28 mouse cellular contexts compared by ENCODE assay signal in genomic region chr11:20872444-20872843, GRCm38 (mm10). TPM values are rescaled to one million over a fixed set of nuclear protein-coding genes. Genes with fewer than 3 reads are reported as not detected.
DNase-seq lines count a peak whose midpoint lies in the region; ATAC-seq and TF ChIP-seq lines count a peak whose summit lies in the region.
"Had no signal": no experiment of that assay in that cellular context is flagged by ENCODE, and none has a peak within 500 bp of the region (broad histone marks: within the 10 kb centered on the region; RNA-seq: fewer than 3 reads in every experiment).

No protein-coding gene starts in this region.

- no peak overlapping the region for H3K4me3 ChIP-seq in heart, embryonic 11.5 days (ENCODE audit: low read depth, low read length)
- no peak overlapping the region for H3K4me3 ChIP-seq in kidney, adult 2 months (ENCODE audit: insufficient read depth, low read depth, low read length)
- H3K4me3 ChIP-seq in heart, embryonic 13.5 days, result no peak overlapping the region
- H3K4me3 ChIP-seq: embryonic facial prominence, embryonic 10.5 days; forebrain, embryonic 10.5 days; hindbrain, embryonic 10.5 days; intestine, embryonic 15.5 days; limb, embryonic 15.5 days; midbrain, embryonic 15.5 days; neural tube, embryonic 13.5 days had no signal

- 64% methylated on average over 2 of the region's 2 CpGs for WGBS in heart, embryonic 11.5 days (ENCODE audit: insufficient replicate concordance)
- 71% methylated on average over 2 of the region's 2 CpGs for WGBS in kidney, adult 2 months
- 70% methylated on average over 2 of the region's 2 CpGs for WGBS in heart, embryonic 13.5 days

- no peak for TF ChIP-seq POLR2A in kidney, adult 2 months (IDR thresholded peaks at IDR 0.05; ENCODE audit: low read depth, low read length)

- no peaks in the 10 kb centered on the region for H3K36me3 ChIP-seq in heart, embryonic 11.5 days (ENCODE audit: control insufficient read depth, insufficient read depth, low read length)
- H3K36me3 ChIP-seq in kidney, adult 2 months (ENCODE audit: control insufficient read depth, insufficient read depth, low read length), result no peaks in the 10 kb centered on the region
- H3K36me3 ChIP-seq in heart, embryonic 13.5 days, result no peaks in the 10 kb centered on the region
- H3K36me3 ChIP-seq: embryonic facial prominence, embryonic 10.5 days; forebrain, embryonic 10.5 days; hindbrain, embryonic 10.5 days; intestine, embryonic 15.5 days; limb, embryonic 15.5 days; midbrain, embryonic 15.5 days; neural tube, embryonic 13.5 days had no signal

- TF ChIP-seq CTCF in kidney, adult 2 months (conservative IDR thresholded peaks at IDR 0.05; ENCODE audit: insufficient read depth, insufficient read length, low read depth, low read length), result no peak

- H3K4me1 ChIP-seq in heart, embryonic 11.5 days (ENCODE audit: control insufficient read depth, insufficient read depth, low read length), result peaks cover 5% of the 10 kb centered on the region
- no peaks in the 10 kb centered on the region for H3K4me1 ChIP-seq in kidney, adult 2 months (ENCODE audit: control insufficient read depth, insufficient read depth, low read length)
- peaks cover 29% of the 10 kb centered on the region for H3K4me1 ChIP-seq in heart, embryonic 13.5 days
- H3K4me1 ChIP-seq: embryonic facial prominence, embryonic 10.5 days; forebrain, embryonic 10.5 days; hindbrain, embryonic 10.5 days; intestine, embryonic 15.5 days; limb, embryonic 15.5 days; midbrain, embryonic 15.5 days; neural tube, embryonic 13.5 days had no signal

- no peak overlapping the region for H3K27ac ChIP-seq in heart, embryonic 11.5 days (ENCODE audit: low read depth, low read length)
- peak overlapping the region; percentile 33; the same call in 1 of the 2 replicates for H3K27ac ChIP-seq in kidney, adult 2 months (ENCODE audit: insufficient read depth, low read depth, low read length)
- 0 out of 2 replicates have a peak overlapping the region, but pooled peaks have one; percentile 42 for H3K27ac ChIP-seq in heart, embryonic 13.5 days (replicated peaks)
- H3K27ac ChIP-seq: embryonic facial prominence, embryonic 10.5 days; forebrain, embryonic 10.5 days; hindbrain, embryonic 10.5 days; intestine, embryonic 15.5 days; limb, embryonic 15.5 days; liver, embryonic 14.5 days; midbrain, embryonic 15.5 days; neural tube, embryonic 13.5 days had no signal

- H3K9ac ChIP-seq in heart, embryonic 11.5 days (ENCODE audit: low read depth, low read length), result no peak overlapping the region
- no peak overlapping the region for H3K9ac ChIP-seq in heart, embryonic 13.5 days
- H3K9ac ChIP-seq: forebrain, postnatal 0 days; intestine, embryonic 15.5 days; limb, embryonic 15.5 days; liver, embryonic 14.5 days; lung, embryonic 14.5 days; midbrain, embryonic 15.5 days; neural tube, embryonic 13.5 days had no signal

- no peaks in the 10 kb centered on the region for H3K27me3 ChIP-seq in heart, embryonic 11.5 days (ENCODE audit: control insufficient read depth, insufficient read depth, low read length)
- no peaks in the 10 kb centered on the region for H3K27me3 ChIP-seq in kidney, adult 2 months (replicated peaks; ENCODE audit: control insufficient read depth, insufficient read depth, low read length)
- no peaks in the 10 kb centered on the region for H3K27me3 ChIP-seq in heart, embryonic 13.5 days (replicated peaks)
- H3K27me3 ChIP-seq: intestine, embryonic 15.5 days; limb, embryonic 15.5 days; midbrain, embryonic 15.5 days; neural tube, embryonic 13.5 days had no signal

- ATAC-seq in heart, embryonic 11.5 days (replicated peaks; ENCODE audit: insufficient number of reproducible peaks, low FRiP score, low TSS enrichment), result no peak
- ATAC-seq in heart, embryonic 13.5 days (ENCODE audit: extremely low read depth, insufficient number of reproducible peaks, low FRiP score, low TSS enrichment), result no peak
- no peak for ATAC-seq in frontal cortex, adult (ENCODE audit: low TSS enrichment)
- ATAC-seq: CD4-positive, CD25-positive, alpha-beta regulatory T cell, adult 4 months; forebrain, postnatal 0 days; hindbrain, embryonic 16.5 days; intestine, embryonic 15.5 days; midbrain, embryonic 15.5 days had no signal

- peak; percentile 95 for DNase-seq in heart, adult 11 months
- no peak for DNase-seq in kidney, adult 2 months
- no peak for DNase-seq in kidney, postnatal 36 days
- DNase-seq in skeletal muscle tissue, adult 2 months (ENCODE audit: low read depth, low spot score), result peak; percentile 30
- DNase-seq: cerebellum, adult 11 months; cerebellum, postnatal 10 days; forebrain, postnatal 0 days; kidney, postnatal 4 days; layer of hippocampus, adult 9-11 months; left cerebral cortex, postnatal 4 days; lung, embryonic 14.5 days; lung, postnatal 4 days; right cerebral cortex, postnatal 14 days; spleen, adult 18-20 months; thymus, postnatal 14 days had no signal

- no peaks in the 10 kb centered on the region for H3K9me3 ChIP-seq in heart, embryonic 11.5 days (replicated peaks; ENCODE audit: control insufficient read depth, low read length)
- no peaks in the 10 kb centered on the region for H3K9me3 ChIP-seq in heart, embryonic 13.5 days
- H3K9me3 ChIP-seq: embryonic facial prominence, embryonic 10.5 days; forebrain, embryonic 10.5 days; hindbrain, embryonic 10.5 days; intestine, embryonic 15.5 days; limb, embryonic 15.5 days; midbrain, embryonic 15.5 days; neural tube, embryonic 13.5 days had no signal

- no peak overlapping the region for H3K4me2 ChIP-seq in heart, embryonic 11.5 days
- no peak overlapping the region for H3K4me2 ChIP-seq in heart, embryonic 13.5 days
- H3K4me2 ChIP-seq: intestine, embryonic 15.5 days; limb, embryonic 15.5 days; lung, embryonic 14.5 days; midbrain, embryonic 15.5 days; neural tube, embryonic 13.5 days had no signal

RNA-seq across cellular contexts. Expression of gene Lgalsl, which starts 41.6 kb away (rescaled TPM):
- 39.1 and 45.7 TPM in 2 replicates for polyA plus RNA-seq in heart, embryonic 11.5 days (2014; fragmentation: Nextera tagmentation; extraction: Ambion mirVana)
- 6.2 and 8.5 TPM in 2 replicates for polyA plus RNA-seq in kidney, adult 2 months (2012; rRNA removed)
- polyA plus RNA-seq in heart, embryonic 13.5 days (2015; fragmentation: Nextera tagmentation; extraction: Ambion mirVana), result 35.1 and 37.5 TPM in 2 replicates

Comparison
In these comparisons a context has a peak if more than half of its experiments do, and no peak if none do; other contexts are left out.
1. DNase-seq: peak in heart, adult 11 months (single experiment) and skeletal muscle tissue, adult 2 months (single experiment); none in kidney, adult 2 months (single experiment) and kidney, postnatal 36 days (0 of 2).